Mouse (Mus musculus) C2C12 (cell line): ENCODE measurements around the gene Hist1h3b.

ENCODE experiments used
- CEBPB ChIP-seq: IDR thresholded peaks from one replicate; pipeline ENCODE4 v1.6.1; 2011; ENCODE audit warnings: low read depth, mild to moderate bottlenecking, control low read depth, moderate library complexity
- CTCF ChIP-seq: IDR thresholded peaks from one replicate; pipeline ENCODE4 v1.5.1; 2011; ENCODE audit not compliant: control insufficient read depth, insufficient read depth, insufficient read length
- FOSL1 ChIP-seq: IDR thresholded peaks from one replicate; pipeline ENCODE4 v1.8.0; 2011; ENCODE audit warnings: mild to moderate bottlenecking, low read length; ENCODE audit not compliant: poor library complexity, insufficient read depth, severe bottlenecking
- MAX ChIP-seq: IDR thresholded peaks from one replicate; pipeline ENCODE4 v1.6.1; 2011; ENCODE audit warnings: mild to moderate bottlenecking, control low read depth
- MYOD1 ChIP-seq: IDR thresholded peaks from one replicate; pipeline ENCODE4 v1.6.1; 2011; ENCODE audit warnings: low read depth; ENCODE audit not compliant: control insufficient read depth, insufficient read length
- MYOG ChIP-seq: IDR thresholded peaks from one replicate; pipeline ENCODE4 v1.6.1; 2011; ENCODE audit not compliant: control insufficient read depth, insufficient read length; ENCODE audit errors: extremely low read depth
- USF1 ChIP-seq: IDR thresholded peaks from one replicate; pipeline ENCODE4 v1.6.1; 2011; ENCODE audit warnings: low read depth, mild to moderate bottlenecking, control low read depth, moderate library complexity

GRCm38 (mm10) chr13:23756790-23757189 lies 4.7 kb downstream of the Hist1h3b start, which contains the start of gene Hist1h4b:
- TF ChIP-seq CTCF, result no peak
- TF ChIP-seq MYOD1, result no peak
- no peak for TF ChIP-seq USF1
- no peak for TF ChIP-seq CEBPB
- no peak for TF ChIP-seq MAX
- TF ChIP-seq FOSL1, result no peak
- TF ChIP-seq MYOG, result no peak
